Mouse (Mus musculus) MEL (cell line): ENCODE measurements around the gene Slc39a11. TPM values are rescaled to one million over a fixed set of nuclear protein-coding genes. Genes with fewer than 3 reads are reported as not detected.

Source experiments
- DNase-seq: peaks from one replicate; pipeline ENCODE4 v3.0.0; 2011; ENCODE audit warnings: low read depth, low spot score
- H3K27ac ChIP-seq: 2 replicates; pipeline ENCODE4 v1.5.1; 2012; ENCODE audit warnings: low read depth, mild to moderate bottlenecking, control low read depth, low read length, moderate library complexity; ENCODE audit not compliant: control insufficient read depth
- H3K27me3 ChIP-seq, 2 experiments: fragments of 150-350 bp in 1 of 2; sonication (generic) in 1 of 2; 2 replicates each; pipeline ENCODE4 v1.6.1; 2012; ENCODE audit warnings: low read length in 2 of 2, mild to moderate bottlenecking in 2 of 2, improper control_type of control experiment in 1 of 2, moderate library complexity in 1 of 2; ENCODE audit not compliant: insufficient read depth in 2 of 2, control insufficient read depth in 1 of 2
- H3K36me3 ChIP-seq, 2 experiments: 2 replicates each; pipeline ENCODE4 v1.6.1; 2012 to 2014; ENCODE audit warnings: low read length in 2 of 2, improper control_type of control experiment in 1 of 2, inconsistent platforms in 1 of 2, mild to moderate bottlenecking in 1 of 2; ENCODE audit not compliant: insufficient read depth in 2 of 2, control insufficient read depth in 1 of 2
- H3K4me1 ChIP-seq, 2 experiments: fragments of 150-350 bp in 1 of 2; sonication (generic) in 1 of 2; 2 replicates each; pipeline ENCODE4 v1.6.1; 2012; ENCODE audit warnings: low read length in 2 of 2, improper control_type of control experiment in 1 of 2, mild to moderate bottlenecking in 1 of 2; ENCODE audit not compliant: insufficient read depth in 2 of 2, control insufficient read depth in 1 of 2
- H3K4me3 ChIP-seq, 2 experiments: fragments of 150-350 bp in 1 of 2; sonication (generic) in 1 of 2; 2 replicates each; pipeline ENCODE4 v1.5.1; 2012; ENCODE audit warnings: low read depth in 2 of 2, low read length in 2 of 2, mild to moderate bottlenecking in 2 of 2, moderate library complexity in 2 of 2, control low read depth in 1 of 2, improper control_type of control experiment in 1 of 2; ENCODE audit not compliant: control insufficient read depth in 1 of 2, insufficient read depth in 1 of 2
- H3K79me2 ChIP-seq: 2 replicates; pipeline ENCODE4 v1.6.1; 2012; ENCODE audit warnings: mild to moderate bottlenecking, low read length, moderate library complexity; ENCODE audit not compliant: control insufficient read depth, poor library complexity, insufficient read depth
- H3K9ac ChIP-seq: 2 replicates; pipeline ENCODE4 v1.6.1; 2012; ENCODE audit warnings: low read depth, mild to moderate bottlenecking, control low read depth, low read length, moderate library complexity; ENCODE audit not compliant: control insufficient read depth, poor library complexity, severe bottlenecking
- H3K9me3 ChIP-seq: fragments of 150-350 bp; sonication (generic); replicated peaks from 2 replicates; pipeline ENCODE4 v1.6.1; 2012; ENCODE audit warnings: mild to moderate bottlenecking, low read length, improper control_type of control experiment, moderate library complexity; ENCODE audit not compliant: insufficient read depth
- CHD1 ChIP-seq: IDR thresholded peaks from 2 replicates; pipeline ENCODE4 v1.6.1; 2012; ENCODE audit warnings: low read depth, mild to moderate bottlenecking, inconsistent platforms, low read length, improper control_type of control experiment
- CHD2 ChIP-seq: IDR thresholded peaks from 2 replicates; pipeline ENCODE4 v1.6.1; 2011; ENCODE audit warnings: low read length, improper control_type of control experiment
- CTCF ChIP-seq, 3 experiments: IDR thresholded peaks in 2 of 3; conservative IDR thresholded peaks in 1 of 3; 2 replicates each; pipeline ENCODE4 v1.5.1; 2011 to 2012; ENCODE audit warnings: low read length in 3 of 3, low read depth in 2 of 3, mild to moderate bottlenecking in 2 of 3, improper control_type of control experiment in 1 of 3, inconsistent platforms in 1 of 3, mixed read lengths in 1 of 3, moderate library complexity in 1 of 3; ENCODE audit not compliant: control insufficient read depth in 1 of 3, insufficient read depth in 1 of 3, poor library complexity in 1 of 3, severe bottlenecking in 1 of 3
- ELF1 ChIP-seq: IDR thresholded peaks from 2 replicates; pipeline ENCODE4 v1.6.1; 2014; ENCODE audit warnings: low read depth, mild to moderate bottlenecking, inconsistent platforms, low read length, improper control_type of control experiment, moderate library complexity
- EP300 ChIP-seq, 2 experiments: IDR thresholded peaks; 2 replicates each; pipeline ENCODE4 v1.6.1; 2011; ENCODE audit warnings: improper control_type of control experiment in 2 of 2, low read length in 2 of 2, low read depth in 1 of 2, mild to moderate bottlenecking in 1 of 2
- GATA1 ChIP-seq: IDR thresholded peaks from 2 replicates; pipeline ENCODE4 v1.6.1; 2011; ENCODE audit warnings: low read depth, low read length, improper control_type of control experiment
- HCFC1 ChIP-seq: IDR thresholded peaks from 2 replicates; pipeline ENCODE4 v1.6.1; 2012; ENCODE audit warnings: low read depth, mild to moderate bottlenecking, inconsistent platforms, low read length, improper control_type of control experiment, moderate library complexity
- MAZ ChIP-seq: IDR thresholded peaks from 2 replicates; pipeline ENCODE4 v1.6.1; 2012; ENCODE audit warnings: low read depth, mild to moderate bottlenecking, inconsistent platforms, low read length, improper control_type of control experiment
- MYC ChIP-seq: IDR thresholded peaks from 2 replicates; pipeline ENCODE4 v1.6.1; 2011; ENCODE audit warnings: low read depth, mild to moderate bottlenecking, low read length, improper control_type of control experiment, moderate library complexity
- NRF1 ChIP-seq: IDR thresholded peaks from 2 replicates; pipeline ENCODE4 v1.6.1; 2014; ENCODE audit warnings: low read depth, mild to moderate bottlenecking, inconsistent platforms, low read length, improper control_type of control experiment, moderate library complexity; ENCODE audit not compliant: poor library complexity, insufficient read depth, severe bottlenecking
- POLR2A ChIP-seq, 2 experiments: IDR thresholded peaks; 2 replicates each; pipeline ENCODE4 v1.6.1; 2011 to 2012; ENCODE audit warnings: low read length in 2 of 2, mild to moderate bottlenecking in 2 of 2, control low read depth in 1 of 2, improper control_type of control experiment in 1 of 2, low read depth in 1 of 2, moderate library complexity in 1 of 2; ENCODE audit not compliant: control insufficient read depth in 1 of 2, insufficient read depth in 1 of 2, poor library complexity in 1 of 2
- SMC3 ChIP-seq: IDR thresholded peaks from 2 replicates; pipeline ENCODE4 v1.6.1; 2011; ENCODE audit warnings: low read depth, low read length, improper control_type of control experiment
- ZC3H11A ChIP-seq: IDR thresholded peaks from 2 replicates; pipeline ENCODE4 v1.6.1; 2012; ENCODE audit warnings: low read depth, mild to moderate bottlenecking, inconsistent platforms, low read length, improper control_type of control experiment
- polyA plus RNA-seq, 2 experiments: library from polyadenylated mRNA; stranded (reverse) in 1 of 2; unstranded in 1 of 2; fragments of >175 nt in 1 of 2; fragments of >200 nt in 1 of 2; gene quantifications; 2 replicates each; pipeline versions ENCODE4 v1.2.1 to v1.2.4; 2012; ENCODE audit warnings: low replicate concordance in 2 of 2, low read depth in 1 of 2; ENCODE audit not compliant: insufficient read length in 2 of 2, insufficient read depth in 1 of 2, missing spikeins in 1 of 2
- total RNA-seq: library from RNA; depleted of rRNA; stranded (reverse); fragments of 300-350 nt; gene quantifications from 2 replicates; pipeline ENCODE4 v1.2.3, GENCODE M21; 2012

Gene Slc39a11
- total and polyA plus RNA-seq, 3 experiments = 34.2 to 45.6 TPM; not detected in 1

- TF ChIP-seq POLR2A (IDR thresholded peaks at IDR 0.05; ENCODE audit: control insufficient read depth in 1 of 2, insufficient read depth in 1 of 2, low read depth in 1 of 2, low read length in 2 of 2, poor library complexity in 1 of 2) = no peak
- TF ChIP-seq CTCF (IDR thresholded peaks at IDR 0.05 in 2 of 3, conservative IDR thresholded peaks at IDR 0.05 in 1 of 3; ENCODE audit: control insufficient read depth in 1 of 3, insufficient read depth in 1 of 3, low read depth in 2 of 3, low read length in 3 of 3, poor library complexity in 1 of 3, severe bottlenecking in 1 of 3) = peak; percentile 52 to 89 (median 73)
- TF ChIP-seq MAZ = peak; percentile 32; the same call in 1 of the 2 replicates
- peak; percentile 62; the same call in 1 of the 2 replicates for TF ChIP-seq HCFC1
- peak in 1 of 2 experiments; percentile 35; a peak in 3 of 4 replicates for TF ChIP-seq EP300 (IDR thresholded peaks at IDR 0.05; ENCODE audit: low read depth in 1 of 2, low read length in 2 of 2)
- peak; percentile 56; the same call in 1 of the 2 replicates for TF ChIP-seq MYC
Measured at GRCm38 (mm10) chr11:113617132-113617911, 32.6 kb downstream of the Slc39a11 start (continued).

GRCm38 (mm10) chr11:113614476-113614875 lies 35.4 kb downstream of the Slc39a11 start:
- peaks cover 0 to 1% of the 10 kb centered on the region in 2 experiments; a peak in 2 of 4 replicates for H3K4me1 ChIP-seq
- H3K36me3 ChIP-seq = no peaks in the 10 kb centered on the region
- TF ChIP-seq POLR2A (IDR thresholded peaks at IDR 0.05; ENCODE audit: control insufficient read depth in 1 of 2, insufficient read depth in 1 of 2, low read depth in 1 of 2, low read length in 2 of 2, poor library complexity in 1 of 2) = no peak
- TF ChIP-seq ELF1 = no peak
- no peak for TF ChIP-seq CHD2
- no peak for TF ChIP-seq GATA1
- no peak for TF ChIP-seq HCFC1
- TF ChIP-seq EP300 (IDR thresholded peaks at IDR 0.05; ENCODE audit: low read depth in 1 of 2, low read length in 2 of 2) = no peak
- TF ChIP-seq CTCF (IDR thresholded peaks at IDR 0.05 in 2 of 3, conservative IDR thresholded peaks at IDR 0.05 in 1 of 3; ENCODE audit: control insufficient read depth in 1 of 3, insufficient read depth in 1 of 3, low read depth in 2 of 3, low read length in 3 of 3, poor library complexity in 1 of 3, severe bottlenecking in 1 of 3) = no peak
- no peak for TF ChIP-seq SMC3
- TF ChIP-seq NRF1 = no peak
- no peak for TF ChIP-seq ZC3H11A
- TF ChIP-seq CHD1 = no peak
- TF ChIP-seq, all 39 proteins: peak for 0
- H3K9ac ChIP-seq = no peak overlapping the region
- no peak overlapping the region for H3K27ac ChIP-seq
- DNase-seq = no peak
- H3K4me3 ChIP-seq = no peak overlapping the region
- H3K27me3 ChIP-seq = 0 out of 4 replicates have a peak, but pooled peaks cover 0 to 2% of the 10 kb centered on the region in 2 experiments
- no peaks in the 10 kb centered on the region for H3K9me3 ChIP-seq
- H3K79me2 ChIP-seq = no peaks in the 10 kb centered on the region; the same call in 1 of the 2 replicates
